Mouse (Mus musculus) adrenal gland, postnatal 4 days (tissue): ENCODE measurements around the gene Isl1. TPM values are rescaled to one million over a fixed set of nuclear protein-coding genes. Genes with fewer than 3 reads are reported as not detected.

ENCODE experiments used
- DNase-seq, 2 experiments: peaks; one replicate each; pipeline ENCODE4 v3.0.0; 2021 to 2022; ENCODE audit warnings: low spot score in 2 of 2, mixed read lengths in 2 of 2
- long read RNA-seq, 2 experiments: library from polyadenylated mRNA; stranded (forward); transcript quantifications; one replicate each; pipeline ENCODE4 v2.0.0; 2021
- total RNA-seq, 2 experiments: library from RNA; stranded (reverse); gene quantifications; 2 replicates each; pipeline ENCODE4 v1.2.3; 2021

The Isl1 gene
- 10 to 100 TPM; 11.1 to 15.2 TPM for total RNA-seq
- long read RNA-seq, experiment 1, partial matches to known transcripts, result 0 of 5 reads
- long read RNA-seq, experiment 1, other reads (novel, unspliced or antisense), result 0 of 5 reads
- long read RNA-seq, experiment 2, transcript Isl1-201 (6 exons, 2,516 nt), result major isoform, 17 of 23 reads
- long read RNA-seq, experiment 2, partial matches to known transcripts, result 2 of 23 reads
- long read RNA-seq, experiment 2, other reads (novel, unspliced or antisense), result 4 of 23 reads

DNA sequence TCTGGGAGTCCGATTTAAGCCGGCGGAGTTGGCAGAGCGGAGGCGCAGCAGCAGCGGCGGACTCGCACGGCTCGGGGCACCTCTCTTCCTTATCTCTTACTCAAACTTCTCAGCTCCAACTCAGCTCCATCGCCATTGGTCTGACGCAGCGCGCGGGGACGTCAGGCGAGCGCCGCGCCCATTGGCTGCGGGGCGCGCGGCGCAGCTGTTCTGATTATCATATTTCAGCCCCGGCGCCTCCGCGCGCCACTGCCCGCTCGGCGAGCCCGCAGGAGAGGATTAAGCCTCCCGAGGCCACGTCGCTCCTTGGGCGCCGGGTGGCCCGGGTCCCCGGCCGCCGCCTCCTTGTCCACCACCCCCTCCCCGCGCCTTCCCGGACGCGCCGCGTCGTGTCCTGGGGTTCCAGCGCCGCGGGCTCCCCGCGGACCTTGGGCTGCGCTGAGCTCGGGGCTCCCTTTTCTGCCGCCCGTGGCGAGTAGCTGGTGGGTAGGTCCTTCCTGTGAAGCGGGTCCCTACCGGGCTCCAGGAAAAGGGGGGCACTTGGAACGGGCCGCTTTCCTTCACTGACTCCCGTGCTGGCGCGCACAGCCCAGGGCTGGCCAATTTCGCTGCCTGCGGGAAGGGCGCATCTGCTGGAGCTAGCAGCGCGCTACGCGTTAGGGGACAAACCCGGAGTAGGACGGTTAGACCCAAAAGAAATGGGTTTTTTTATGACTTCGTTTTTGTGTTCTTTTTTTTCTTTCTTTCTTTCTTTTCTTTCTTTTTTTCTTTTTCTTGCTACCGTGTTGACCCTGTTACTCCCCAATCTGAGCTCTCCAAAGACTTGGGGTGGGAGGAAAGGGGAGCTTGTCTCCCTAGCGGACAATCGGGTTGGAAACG is at the start of gene Isl1:
TSS of gene Isl1 (minus strand) at position 106 of the 879 bp plus-strand sequence.
- peak; percentile 39 to 49 for DNase-seq

DNA sequence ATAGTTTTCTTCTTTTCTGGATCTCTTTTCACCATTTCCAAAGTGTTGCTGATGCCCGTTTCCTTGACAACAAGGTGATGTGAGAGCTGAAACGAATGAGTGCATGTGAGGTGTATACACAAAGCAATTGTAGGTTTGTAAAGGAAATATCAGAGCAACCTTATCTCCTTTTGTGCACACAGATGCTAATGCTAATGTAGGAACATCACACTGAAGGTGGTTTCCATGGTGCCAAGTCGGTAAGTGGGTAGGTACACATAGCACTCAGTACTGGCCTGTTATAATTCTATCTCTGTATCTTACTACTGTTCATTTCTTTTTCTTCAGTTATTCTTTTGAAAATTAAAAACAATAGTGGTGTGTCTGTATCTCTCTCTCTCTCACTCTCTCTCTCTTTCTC is 26.3 kb upstream of the Isl1 start:
- DNase-seq, result no peak

DNA sequence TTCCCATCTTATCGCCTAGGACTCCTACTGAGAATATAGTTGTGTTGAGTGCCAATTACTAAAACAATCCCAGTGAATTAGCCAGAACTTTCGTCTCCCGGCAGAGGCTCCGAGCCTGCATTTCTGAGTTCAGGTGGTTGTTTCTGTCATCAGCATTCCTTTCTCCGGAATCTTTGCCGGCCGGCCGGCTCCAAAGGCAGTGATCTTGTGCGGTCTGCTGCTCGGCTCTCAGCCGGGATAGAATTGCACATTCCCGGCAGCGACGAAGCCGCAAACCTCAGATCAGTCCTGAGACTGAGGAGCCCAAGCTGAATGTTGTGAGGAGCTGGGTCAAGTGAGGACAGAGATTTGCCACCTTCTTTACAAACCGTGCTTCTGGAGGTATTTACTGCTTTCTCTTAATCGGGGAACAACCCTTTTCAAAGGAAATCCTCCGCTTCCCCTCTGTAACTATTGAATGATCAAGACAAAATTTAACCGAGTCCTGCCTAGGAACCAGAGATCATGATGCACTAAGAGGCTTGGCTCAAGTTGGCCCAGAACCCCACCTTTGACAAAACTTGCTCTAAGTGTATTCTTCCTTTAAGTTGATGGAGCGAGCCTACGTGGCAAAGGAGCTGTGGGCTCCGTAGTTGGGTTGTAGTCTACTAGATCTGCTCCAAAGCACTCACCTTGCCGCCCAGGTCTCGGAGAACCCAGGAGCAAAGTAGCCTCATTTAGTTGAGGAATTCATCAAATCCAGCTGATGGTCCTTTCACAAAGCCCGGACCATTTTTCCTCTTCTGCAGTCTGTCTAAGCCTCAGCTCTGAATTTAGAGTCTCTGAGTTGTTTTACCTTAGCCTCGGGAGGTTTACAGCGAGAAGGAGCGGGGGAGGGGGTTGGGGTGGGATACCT is 4.4 kb upstream of the Isl1 start:
- no peak for DNase-seq

DNA sequence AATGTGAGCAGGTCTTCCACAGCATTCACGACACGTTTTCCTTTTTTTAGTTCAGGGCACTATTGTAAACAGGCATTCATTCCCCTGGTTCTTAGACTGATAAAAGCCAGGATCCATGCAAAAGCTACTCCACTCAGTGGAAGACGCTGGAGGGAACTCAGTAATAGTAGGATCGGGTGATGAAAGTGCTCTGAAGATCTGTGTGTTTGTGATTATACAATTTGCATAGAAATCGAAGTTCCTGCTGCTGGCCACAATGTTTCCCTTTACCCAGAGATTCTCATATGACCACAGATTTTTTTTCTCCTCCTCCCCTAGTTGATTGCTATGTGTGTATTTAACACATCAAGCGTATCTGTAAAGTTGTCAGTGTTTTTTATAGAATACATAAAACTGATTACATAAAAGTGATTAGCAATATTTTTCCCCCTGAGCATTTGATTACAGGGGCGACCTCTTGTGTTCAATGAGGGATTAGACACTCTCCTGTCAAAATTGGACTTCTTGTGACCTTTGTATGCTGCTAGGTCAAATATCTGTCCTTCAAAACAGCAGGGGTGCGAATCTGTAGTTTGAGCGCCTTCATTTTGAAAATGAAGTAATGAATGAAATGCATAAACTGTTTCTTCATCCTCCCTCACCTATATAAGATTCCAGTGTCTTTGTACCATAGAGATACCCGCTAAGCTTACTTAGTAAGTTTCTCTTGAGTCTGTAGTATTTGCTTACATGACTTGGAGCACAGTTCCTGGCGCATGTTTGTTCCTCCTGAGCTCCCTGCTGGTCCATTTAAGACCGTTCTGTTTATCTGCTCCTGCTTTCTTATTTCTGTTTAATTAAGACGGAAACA is 2.6 kb upstream of the Isl1 start:
- DNase-seq, result no peak

DNA sequence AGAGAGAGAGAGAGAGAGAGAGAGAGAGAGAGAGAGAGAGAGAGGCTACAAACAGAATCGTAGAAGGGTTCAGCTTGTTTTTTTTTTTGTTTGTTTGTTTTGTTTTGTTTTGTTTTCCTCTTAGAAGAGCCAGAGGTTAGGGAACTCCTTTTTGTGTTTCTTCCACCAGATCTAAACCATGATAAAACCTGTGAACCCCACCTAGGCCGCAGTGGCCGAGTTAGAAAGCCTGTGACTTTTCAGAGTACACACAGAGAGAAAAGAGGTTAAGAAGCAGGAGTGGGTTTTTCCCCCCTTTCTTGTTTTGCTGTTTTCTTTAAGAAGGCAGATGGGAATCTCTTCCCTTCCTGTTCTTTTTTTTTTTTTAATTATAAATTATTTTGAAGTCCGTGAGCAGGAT is 1.5 kb upstream of the Isl1 start:
- DNase-seq, result no peak

DNA sequence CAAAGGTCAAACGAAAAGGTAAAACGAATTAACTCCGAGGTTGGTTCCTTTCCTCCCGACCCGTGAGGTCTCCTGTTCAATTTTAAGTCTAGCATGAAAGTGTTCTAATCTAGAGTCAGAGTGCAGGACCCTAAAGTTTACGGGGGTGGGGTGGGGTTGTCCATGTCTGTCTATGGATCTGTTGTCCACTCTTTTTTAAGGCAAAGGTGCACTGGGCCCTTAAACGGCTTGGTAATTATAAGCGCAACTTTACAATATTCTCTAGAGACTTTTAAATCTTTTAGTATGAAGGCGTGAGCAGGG is 925 bp upstream of the Isl1 start:
- no peak for DNase-seq

DNA sequence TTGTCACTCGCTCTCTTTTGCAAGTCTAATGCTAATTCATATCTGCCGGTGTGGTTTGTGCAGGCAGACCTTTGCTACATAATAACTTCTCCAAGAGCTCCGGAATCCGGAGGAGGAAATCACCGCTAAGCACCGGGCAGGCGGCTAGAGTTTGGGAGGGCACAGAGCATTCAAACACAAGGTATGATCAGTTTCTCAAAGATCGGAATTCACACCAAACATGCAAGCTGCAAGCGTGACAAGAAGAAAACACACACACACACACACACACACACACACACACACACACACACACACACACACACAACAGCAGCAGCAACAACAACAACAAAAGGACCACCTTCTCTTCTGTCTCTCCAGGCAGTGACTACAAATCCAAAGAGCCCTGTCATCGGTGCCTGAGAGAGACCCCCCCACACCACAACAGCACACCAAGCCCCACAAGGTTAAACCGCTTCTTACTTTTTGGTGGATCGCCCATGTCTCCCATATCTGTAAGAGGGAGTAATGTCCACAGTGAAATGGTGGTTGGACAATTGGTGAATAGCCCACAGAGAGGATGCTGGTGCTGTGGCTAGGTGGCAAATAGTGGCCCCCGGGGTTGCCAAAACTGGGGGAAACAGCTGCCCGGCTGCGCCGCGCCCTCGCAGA is 431 bp downstream of the Isl1 start:
- no peak for DNase-seq

DNA sequence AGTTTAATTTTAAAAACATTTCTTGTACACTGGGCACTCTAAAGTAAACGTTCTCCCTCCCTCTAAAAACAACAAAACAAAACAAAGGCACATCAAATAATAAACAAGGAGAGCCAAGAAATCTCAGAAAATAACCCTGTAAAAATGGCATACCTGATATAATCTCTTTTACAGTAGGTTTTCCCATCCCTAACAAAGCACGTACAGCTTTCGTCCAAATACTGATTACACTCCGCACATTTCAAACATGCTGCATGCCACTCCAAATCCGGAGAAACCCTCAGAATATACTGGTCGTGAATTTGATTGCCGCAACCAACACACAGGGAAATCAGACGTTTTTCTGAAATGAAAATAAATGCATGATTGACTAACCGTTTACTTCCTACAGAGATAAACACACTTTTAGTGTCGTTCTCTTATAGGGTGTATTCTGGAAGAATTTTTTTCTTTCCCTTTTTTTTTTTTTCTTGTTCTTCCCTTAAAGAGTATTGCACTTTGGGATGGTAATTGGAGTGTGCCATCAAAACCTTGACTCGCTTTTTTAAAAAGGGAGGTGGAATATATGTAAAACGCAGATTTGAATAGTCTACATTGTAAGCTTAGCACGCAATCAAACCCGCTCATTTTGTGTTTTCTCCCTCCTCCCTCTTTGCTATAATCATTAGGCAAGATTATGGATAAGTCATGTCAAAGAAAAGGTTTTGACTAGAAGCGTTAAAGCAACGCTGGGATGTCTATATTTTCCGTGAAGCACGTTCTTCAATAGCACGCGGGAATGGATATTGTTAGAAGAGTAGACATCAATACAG is 1.2 kb downstream of the Isl1 start:
- DNase-seq, result no peak

DNA sequence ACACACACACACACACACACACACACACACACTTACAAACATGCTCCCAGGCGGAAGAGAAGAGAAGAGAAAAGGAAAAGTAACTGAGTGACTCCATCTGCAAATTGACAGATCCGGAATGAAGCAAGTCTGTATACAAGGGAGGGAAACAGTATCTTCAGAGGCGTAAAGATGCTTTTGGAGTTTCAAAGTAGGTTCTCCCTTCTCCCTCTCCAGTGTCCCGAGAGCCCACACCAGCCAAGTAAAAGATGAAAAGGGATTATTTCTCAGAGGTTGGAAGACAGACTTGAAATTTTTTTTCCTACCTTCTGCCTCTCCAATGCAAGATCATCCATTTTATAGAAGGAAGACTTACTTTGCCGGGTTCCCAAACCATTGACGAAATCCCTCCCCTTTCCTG is 2.9 kb downstream of the Isl1 start:
- DNase-seq, result no peak

DNA sequence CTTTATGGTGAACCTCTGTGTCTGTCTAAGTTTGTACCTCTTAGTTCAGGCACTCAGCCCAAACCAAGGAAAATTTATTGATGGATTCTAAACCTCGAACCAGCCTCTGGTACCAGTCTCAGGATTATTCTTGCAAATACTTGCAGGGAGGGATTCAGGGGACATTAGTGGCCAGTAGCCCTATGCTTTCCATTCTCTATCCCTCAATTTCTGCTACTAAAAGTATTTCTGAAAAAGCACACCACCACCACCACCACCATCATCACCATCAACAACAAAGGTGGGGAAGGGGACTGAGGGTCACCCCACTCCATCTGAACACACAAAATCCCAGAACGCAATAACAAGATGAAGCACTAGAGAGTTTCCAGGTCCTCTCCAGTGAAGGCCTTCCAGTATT is 3.8 kb downstream of the Isl1 start:
- DNase-seq, result no peak

DNA sequence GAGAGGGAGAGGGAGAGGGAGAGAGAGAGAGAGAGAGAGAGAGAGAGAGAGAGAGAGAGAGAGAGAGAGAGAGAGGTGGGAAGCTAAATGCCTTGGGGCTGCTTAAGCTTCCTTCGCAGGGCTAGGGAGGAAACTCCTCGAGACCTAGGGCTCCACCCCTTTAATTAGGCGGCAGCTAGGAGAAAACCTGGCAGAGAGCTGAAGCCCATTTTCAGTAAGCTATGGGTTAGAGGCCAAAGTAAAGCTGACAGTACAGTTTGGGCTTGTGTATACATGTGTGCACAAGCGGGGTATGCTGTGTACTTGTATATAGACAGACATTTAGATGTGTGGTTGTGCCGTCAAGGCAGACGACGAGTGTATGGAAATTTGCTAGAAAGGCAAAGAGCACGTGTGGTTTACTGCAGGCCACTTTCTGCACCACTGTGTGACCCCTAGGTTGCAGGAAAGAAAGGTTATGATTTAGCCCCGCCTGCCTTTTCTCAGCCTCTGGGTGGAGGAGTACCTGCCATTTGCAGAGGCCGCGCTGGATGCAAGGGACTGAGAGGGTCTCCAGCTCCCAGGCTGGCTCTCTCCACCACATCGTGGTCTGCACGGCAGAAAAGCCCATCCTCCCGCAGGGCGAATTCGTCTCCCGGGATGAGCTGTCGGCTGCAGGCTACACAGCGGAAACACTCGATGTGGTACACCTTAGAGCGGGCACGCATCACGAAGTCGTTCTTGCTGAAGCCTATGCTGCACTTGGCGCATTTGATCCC is 4.6 kb downstream of the Isl1 start:
- no peak for DNase-seq

DNA sequence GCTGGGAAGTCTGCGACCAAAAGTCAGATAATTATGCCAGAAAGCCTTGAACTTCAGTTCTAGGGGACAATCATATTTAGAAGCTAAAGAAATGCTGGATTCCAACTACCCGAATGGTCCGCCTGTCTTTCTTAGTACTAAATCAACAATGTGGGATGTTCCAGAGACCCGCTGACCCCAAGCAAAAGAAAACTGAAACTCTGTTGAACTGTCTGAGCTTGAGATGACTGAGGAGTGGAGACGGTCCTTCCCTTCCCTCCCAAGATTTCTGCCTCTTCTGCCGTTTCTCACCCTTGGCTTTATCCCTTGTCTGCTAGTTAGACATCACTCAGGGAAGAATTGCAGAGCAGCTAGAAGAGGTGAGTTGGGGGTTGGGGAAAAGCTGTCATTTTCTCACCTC is 5.7 kb downstream of the Isl1 start:
- no peak for DNase-seq

DNA sequence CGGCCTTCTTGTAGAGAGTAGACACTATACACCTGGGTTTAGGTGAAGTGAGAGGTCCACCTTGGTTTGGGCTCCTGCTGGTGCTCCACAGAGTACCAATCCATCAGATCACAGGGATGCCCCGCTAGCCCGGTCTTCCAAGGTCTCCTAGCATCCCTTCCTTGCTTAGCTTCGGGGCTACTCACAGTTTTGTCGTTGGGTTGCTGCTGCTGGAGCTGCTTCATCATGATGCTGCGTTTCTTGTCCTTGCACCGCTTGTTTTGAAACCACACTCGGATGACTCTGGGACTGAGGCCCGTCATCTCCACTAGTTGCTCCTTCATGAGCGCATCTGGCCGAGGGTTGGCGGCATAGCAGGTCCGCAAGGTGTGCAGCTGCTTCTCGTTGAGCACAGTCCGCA is 6.6 kb downstream of the Isl1 start:
- DNase-seq, result no peak

DNA sequence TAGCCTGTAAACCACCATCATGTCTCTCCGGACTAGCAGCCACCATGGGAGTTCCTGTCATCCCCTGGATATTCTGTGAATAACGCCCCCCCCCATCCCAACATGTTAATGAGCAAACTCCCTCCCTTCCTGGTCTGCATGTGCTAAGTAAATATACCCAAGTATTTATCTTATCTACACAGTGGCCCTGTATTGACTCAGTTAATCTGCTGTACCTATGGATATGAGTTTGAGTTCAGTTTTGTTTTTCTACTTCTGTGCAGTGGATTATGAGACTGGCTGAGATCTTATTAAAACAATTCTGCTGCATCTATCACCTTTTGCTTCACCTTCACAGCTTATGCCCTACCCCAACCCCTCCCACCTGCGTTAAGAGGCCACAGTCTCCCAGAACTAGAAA is 7.8 kb downstream of the Isl1 start:
- DNase-seq, result no peak

DNA sequence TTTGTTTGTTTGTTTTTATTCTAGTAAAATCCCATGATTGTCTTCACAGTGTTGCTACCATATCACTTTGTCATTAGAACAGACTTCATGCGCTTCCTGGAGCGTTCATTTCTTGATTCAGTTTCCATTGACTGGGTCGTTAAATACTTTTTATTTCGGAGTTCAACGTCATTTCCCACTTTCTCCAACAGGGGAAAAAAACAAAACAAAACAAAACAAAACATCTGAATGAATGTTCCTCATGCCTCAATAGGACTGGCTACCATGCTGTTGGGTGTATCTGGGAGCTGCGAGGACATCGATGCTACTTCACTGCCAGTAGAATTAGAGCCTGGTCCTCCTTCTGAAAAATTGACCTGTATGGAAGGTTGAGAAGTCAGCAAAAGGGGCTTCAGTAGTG is 10.2 kb downstream of the Isl1 start:
- no peak for DNase-seq

DNA sequence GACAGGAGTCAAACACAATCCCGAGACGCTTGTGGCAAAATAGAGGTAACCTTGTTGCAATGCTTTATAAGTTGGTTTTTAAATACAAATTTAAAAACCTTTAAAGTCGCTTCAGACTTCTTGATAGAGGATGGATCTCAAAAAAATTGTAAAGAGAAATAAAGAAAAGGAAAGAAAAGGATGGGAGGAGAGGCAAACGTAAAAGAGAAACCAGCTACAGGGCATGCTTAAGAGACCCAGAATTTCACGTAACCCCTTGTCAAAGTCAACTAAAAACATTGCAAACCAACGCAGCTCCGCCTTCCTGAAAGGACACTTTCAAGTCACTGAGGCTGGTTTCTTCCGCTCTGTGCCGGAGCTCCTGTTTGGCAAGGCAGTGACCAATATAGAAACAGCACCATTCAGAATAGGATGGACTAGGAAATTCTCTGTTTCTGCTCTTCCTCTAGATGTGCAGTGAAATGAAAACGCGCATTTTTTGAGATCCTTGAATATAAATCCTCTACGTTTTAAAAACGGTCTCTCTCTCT is 10.8 kb downstream of the Isl1 start:
- DNase-seq, result no peak

DNA sequence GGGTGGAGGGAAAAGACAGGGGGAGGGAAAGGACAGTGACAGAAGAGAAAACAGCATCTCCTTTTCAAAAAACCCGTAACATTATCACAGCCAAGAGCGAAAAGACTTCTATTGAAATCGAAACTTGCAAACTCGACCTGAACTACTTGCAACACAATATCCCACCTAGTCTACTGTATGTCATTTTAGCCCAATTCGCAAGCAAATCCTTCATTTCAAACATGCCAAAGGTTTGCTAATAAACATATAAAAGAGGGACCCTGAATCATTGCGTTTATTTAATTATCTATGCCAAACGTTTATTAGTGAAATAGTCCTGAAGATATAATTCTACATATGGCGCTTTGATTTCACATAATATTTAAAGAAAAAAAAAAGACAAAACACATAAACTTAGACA is 11.5 kb downstream of the Isl1 start:
- no peak for DNase-seq

DNA sequence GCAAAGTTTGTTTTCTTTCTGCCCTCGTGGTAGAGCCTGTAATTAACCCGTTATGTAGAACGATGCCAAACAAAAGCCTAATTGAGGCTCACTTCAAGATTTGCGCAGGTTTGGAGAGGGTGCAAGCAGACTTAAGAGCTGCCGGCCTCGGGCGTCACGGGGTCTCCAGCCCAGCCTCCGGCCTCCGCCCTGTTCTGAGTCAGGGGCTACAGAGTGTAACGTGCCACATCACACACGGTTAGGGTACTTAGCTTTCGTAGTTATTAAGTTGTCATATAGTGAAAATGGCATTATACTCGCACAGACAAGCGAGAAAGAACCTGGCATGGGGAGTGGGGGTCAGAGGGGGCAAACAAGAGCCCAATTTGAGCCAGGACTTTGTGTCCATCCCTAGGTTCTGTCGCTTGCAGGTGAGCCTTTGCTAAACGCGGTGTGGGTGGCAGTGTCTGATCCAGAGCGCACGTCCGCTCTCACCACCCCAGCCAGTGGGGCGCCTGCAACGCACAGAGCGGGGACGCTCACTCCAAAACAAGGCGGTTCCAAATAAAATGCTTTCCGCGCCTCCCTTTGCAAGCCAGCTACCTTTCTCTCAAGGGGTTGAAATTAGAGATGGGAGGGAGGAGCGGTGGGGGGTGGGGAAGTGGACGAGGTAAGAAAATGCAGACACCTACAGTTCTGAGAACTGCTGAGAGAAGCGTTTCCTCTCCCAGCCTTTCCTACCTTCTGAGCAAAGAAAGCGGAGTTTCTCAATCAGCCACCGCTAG is 12.3 kb downstream of the Isl1 start:
- no peak for DNase-seq
